Mouse (Mus musculus) lung, adult 18-20 months (tissue): ENCODE data around the gene Arhgef28.

Source experiments
- DNase-seq, 2 experiments: peaks; one replicate each; pipeline ENCODE4 v3.0.0; 2022; ENCODE audit warnings: mixed read lengths in 2 of 2

Gene Arhgef28

GRCm38 (mm10) chr13:97955759-97956158 is 250.5 kb downstream of the Arhgef28 start:
- no peak for DNase-seq

DNA sequence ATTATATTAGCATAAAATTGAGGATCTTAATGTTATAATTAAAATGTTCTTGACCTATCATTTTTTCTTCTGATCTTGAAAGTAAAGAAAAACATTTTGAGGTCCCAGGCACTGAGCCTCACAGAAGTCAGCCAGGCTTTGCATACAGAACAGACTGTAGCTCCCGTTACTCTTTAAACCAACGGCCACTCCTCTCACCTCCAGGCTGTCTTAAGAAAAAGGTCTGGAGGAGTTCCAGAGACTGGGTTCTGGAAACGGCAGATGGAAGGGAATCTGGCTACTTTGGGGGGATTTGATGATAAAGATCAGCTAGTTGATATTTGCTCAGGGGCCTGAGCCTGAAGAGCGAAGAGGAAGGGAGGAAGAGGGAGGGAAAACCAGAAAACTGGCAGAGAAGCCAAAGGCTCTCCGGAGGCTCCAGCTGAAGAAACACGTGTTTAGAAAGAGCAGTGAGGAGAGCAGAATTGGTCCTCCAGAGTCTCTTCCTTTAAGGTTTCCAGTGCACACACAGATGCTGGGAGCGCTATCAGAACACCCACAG is 251.2 kb downstream of the Arhgef28 start:
- no peak for DNase-seq

GRCm38 (mm10) chr13:97954051-97954450 is 252.2 kb downstream of the Arhgef28 start:
- no peak for DNase-seq

DNA sequence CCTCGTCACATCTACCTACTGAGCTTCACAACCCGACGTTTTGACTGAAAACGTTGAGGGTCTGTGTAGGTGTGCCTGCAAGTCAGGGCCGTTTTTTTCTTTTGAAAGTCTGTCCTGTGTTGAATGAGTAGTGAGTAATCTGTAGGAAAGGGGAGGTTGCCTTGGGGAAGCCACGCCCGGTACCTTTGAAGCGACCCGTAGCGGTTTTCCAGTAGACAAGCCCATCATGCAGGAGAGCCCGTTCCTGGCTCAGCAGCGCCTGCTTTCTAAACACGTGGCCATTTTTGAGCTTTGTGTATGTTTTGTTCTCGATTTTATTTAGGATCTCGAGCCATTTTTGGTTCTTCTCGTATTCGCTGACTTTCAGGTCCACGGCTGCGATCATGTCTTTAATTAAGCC is 252.7 kb downstream of the Arhgef28 start:
- no peak for DNase-seq

DNA sequence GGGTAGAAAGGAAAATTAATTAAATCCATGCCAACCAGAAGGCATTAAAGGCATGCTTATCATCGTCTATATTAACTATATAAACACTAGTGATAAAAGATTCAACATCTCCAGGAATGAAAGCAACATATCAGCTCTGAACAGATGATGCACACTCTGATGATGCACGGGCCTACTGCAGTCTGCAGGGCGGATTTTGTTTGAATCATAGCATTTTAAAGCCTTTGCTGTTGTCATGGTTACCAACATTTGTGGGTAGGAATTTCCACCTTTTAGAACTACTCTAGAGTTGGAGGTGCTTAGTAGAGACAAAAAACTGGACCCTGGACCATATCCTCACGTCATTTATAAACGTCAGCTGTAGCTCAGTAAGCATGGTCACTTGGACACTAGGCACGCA is 257.4 kb downstream of the Arhgef28 start:
- no peak for DNase-seq

GRCm38 (mm10) chr13:97947598-97947997 is 258.6 kb downstream of the Arhgef28 start:
- DNase-seq = no peak

DNA sequence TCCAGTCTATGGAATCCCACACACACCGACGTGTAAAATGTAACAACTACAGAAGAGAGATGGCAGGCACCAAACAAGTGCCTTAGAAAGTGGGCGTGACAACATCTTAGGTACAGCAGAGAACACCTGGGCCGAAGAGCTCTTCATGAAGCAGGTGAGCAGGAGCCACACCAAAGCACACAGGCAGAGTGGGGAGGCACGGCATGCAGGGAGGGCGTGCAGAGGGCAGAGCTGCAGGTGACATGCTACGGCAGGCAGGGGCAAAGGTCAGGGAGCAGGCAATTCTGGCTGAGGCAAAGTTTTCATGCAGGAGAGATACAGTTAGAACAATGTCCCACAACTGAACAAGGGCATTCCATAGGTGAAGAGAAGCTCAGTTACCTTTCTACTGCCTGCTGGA is 259.8 kb downstream of the Arhgef28 start:
- peak in 1 of 2 experiments; percentile 25 for DNase-seq

DNA sequence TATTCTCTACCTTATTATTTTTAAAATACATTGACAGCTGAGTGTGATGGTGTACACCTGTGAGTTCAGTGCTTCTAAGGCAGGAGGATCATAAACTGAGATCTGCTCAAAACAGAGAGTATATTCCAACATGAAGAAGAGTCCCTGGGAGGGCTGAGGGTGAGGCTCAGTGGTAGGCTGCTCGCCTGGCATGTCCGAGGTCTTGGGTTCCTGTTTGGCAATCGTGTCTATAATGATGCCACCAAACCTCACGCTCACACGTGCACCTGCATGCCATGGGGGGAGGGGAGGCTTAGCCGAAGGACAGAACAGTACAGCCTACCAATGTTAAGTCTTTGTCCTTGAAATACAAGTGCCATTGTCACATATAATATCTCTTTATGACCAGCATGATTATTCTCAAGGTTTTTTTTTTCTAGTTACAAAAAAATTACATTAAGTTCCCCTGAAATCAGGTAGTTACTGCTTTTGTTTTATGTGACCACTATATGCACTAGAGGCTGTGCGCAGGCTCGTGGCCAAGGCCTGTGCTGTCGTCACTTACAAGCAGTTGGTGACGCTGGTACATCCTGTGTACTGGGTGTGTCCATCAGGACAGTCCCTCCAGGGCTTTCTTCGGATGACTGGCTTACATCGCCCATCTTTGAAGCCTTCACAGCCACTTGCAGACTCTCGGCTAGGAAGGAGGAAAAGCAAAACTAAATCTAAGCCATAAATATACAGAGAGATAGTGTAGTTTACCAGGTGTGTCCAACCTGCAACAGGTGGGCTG is 264.1 kb downstream of the Arhgef28 start:
- no peak for DNase-seq

DNA sequence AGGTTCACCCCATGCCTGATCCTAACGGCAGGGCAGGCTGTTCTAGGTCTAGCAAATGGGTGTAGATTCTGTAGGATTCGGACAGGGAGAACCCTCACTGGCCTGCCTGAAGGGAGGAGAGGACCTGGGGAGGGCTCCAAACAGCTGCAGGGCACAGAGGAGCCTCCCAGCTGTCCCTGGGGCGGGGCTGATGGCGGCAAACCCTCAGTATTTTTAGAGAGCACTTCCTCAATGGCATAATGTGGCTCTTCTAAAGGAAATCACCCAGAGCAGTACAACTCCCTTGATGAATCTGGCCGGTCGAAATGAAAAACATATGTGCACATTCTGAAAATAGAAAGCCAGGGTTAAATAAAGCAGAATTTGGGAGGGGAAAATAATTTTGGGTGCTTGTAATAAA is 265.1 kb downstream of the Arhgef28 start:
- no peak for DNase-seq

- DNase-seq = peak; percentile 15 to 51
Measured at GRCm38 (mm10) chr13:97939433-97940160, 266.6 kb downstream of the Arhgef28 start.

- peak; percentile 82 to 84 for DNase-seq
Measured at GRCm38 (mm10) chr13:97938596-97939297, 267.5 kb downstream of the Arhgef28 start.

DNA sequence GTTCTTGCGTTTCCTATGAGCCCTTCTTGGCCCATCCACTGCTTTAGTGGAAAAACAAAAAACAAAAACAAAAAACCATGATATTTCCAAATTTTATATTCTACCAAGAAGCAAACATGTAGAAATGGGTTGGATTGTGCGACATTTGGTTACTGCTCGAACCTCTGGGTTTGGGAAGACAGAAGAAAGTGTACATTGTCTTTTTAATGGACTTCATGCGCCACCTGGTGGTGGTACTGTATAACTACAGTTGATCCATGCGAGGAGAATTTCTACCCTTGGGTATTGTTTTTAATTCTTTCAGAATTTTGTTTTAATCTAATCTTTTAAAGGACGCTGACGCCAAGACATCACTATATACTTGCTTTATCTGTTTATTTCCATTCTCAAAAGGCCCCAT is 268.3 kb downstream of the Arhgef28 start:
- DNase-seq = peak; percentile 25 to 44

- no peak for DNase-seq
Measured at GRCm38 (mm10) chr13:97928135-97928497, 278.1 kb downstream of the Arhgef28 start.

DNA sequence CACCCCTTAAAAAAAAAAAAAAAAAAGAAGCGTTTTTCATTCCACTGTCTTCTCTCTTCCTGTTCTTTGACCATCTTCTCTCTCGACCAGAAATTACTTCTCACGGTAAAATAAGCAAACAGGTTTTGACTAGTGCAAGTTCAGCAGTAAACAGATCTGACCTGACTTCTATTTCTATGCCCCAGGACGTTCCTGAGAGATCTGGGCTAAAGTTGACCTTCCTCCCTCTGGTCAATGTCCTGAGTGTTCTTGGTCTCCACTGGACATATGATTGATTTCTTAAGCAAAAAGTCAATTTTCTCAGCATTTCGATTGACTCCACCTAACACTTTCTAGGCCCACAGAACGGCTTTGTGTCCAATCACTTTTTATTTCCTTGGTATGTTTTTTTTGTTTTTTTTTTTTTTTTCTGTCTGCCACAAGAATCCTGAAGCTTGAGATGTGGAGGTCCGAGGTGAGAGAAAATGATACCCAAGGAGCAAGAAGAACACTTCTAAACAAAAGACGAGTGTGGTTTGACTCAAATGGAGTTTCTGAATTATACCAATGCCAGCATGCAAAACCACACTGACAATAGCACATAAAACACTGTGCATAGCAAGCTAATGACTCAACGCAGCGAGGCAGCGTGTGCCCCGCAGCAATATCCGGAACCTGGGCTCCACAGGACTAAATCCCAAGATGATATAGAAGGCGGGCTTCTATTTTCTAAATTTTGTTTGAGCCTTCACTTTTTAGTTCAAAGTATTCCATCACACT is 278.7 kb downstream of the Arhgef28 start:
- DNase-seq = no peak

- DNase-seq = no peak
Measured at GRCm38 (mm10) chr13:97926371-97926770, 279.9 kb downstream of the Arhgef28 start.

DNA sequence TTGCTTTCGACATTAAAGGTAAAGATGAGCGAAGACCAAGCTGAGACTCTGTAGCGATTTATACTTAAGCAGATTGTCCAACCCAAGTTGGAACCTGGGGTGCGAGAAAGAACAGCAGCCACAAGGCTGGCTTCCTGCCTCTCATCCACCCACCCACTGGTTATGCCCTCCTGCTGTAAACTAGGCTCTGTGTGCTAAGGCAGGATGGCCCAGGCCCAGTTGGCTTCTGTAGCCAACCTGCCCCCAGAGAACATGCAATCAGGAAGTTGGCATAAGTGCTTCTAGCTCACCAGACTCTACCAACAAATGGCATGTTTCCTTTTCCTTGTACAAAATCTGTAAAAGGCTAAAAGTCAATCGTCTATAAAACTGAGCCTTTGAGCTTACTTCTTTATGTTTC is 283.2 kb downstream of the Arhgef28 start:
- DNase-seq = no peak

GRCm38 (mm10) chr13:97919590-97919989 is 286.6 kb downstream of the Arhgef28 start:
- no peak for DNase-seq

DNA sequence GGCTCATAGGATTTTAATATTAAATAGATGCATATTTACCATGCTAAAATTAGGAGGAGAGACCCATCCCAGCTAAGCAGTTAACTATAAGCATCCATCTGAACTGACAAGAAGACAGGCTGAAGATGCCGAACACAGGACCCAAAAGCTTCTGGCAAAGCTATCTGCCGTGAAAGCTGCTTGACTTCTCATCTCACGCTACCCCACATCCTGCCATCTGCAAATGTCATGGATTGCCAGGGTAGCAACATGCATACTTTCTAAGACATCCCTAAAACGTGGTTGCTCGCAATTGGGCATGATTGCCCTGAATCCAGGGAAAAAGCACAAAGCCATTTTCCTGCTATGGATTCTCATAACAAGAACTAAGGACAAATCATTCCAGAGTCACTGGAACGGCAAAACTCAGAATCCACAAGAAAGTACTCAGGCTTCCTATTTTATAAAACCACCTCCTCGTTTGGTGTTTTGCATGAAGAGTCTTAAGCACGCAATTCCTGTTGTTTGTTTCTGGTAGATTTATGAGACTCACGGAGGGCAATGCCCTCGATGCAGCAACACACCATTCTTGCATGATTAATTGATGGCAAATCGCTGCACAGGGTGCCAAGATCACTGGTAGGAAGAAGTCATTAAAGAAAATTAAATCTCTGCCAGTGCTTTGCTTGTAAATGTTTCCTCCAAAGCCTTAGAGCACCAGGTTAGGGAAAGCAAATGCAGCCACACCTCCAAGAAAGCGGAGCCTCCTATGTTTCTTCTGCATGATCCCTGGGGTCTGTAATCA is 287.9 kb downstream of the Arhgef28 start:
- DNase-seq = no peak

DNA sequence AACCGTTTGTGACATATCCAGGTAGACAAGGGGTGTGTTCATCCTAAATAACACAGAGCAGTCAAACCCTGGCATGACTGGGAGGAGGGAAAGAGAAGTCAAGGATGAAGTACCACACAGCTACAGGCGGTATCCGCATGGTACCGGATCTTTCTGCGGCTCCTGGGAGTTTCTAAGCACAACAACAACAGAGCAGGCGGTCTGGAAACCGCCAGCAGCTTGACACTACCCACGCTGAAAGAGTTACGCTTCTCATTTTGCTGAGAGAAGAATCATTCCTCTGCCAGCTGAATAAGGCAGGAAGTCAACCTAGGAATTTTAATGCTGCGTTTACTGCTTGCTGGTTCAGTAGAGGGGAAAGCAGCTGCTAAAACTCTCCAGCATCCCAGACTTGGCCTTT is 295.2 kb downstream of the Arhgef28 start:
- no peak for DNase-seq

DNA sequence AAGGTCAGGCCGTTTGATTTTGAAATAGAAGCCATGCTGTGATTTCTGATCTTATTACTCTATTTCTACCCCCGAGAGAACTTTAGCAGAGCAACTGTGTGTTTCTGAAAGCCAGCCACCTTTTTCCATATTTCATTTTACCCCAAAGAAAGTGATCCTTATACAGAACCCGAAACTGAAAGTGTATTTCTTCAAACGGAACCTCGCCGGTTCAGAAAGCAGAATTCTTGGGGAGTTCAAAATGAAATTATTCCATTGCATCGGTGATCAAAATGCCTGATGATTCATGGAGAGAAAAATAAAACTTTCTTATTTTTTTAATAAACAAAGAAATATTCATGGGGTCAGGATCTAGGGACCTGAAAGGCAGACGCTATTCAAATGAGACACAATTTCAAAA is 303.4 kb downstream of the Arhgef28 start:
- no peak for DNase-seq

DNA sequence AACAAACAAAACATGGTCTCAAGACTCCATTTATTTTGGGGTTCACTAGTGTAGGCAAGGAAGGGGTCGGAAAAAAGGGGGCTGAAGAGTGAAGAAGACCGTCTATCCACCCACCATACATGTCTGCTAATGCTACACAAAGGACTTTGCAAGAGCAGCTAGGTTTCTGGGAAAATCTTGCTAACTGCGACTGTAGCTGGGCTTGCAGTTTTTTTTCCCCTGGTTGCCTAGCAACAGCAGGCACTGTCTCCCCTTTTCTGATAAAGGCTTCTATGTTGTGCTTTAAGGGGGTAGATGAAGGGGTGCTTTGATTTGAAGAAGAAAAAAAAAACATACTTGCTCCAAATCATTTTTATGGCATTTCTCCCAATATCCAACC is 305.9 kb downstream of the Arhgef28 start:
- no peak for DNase-seq
